Mouse (Mus musculus) heart, embryonic 16.5 days (tissue): Measurements from ENCODE around the gene Cct7. TPM values are rescaled to one million over a fixed set of nuclear protein-coding genes. Genes with fewer than 3 reads are reported as not detected.

Experiments used
- ATAC-seq: fragments of 200-750 bp; cut with Nextera tagmentation; replicated peaks from 2 replicates; pipeline ENCODE4 v1.8.0; 2017; ENCODE audit warnings: moderate number of reproducible peaks; ENCODE audit not compliant: insufficient read depth, low FRiP score; ENCODE audit errors: extremely low read depth
- H3K27ac ChIP-seq: fragments of 300-500 bp; sonication (generic); 2 replicates; pipeline ENCODE4 v1.5.1; 2014; ENCODE audit warnings: mild to moderate bottlenecking, low read length, control low read depth, moderate library complexity
- H3K27me3 ChIP-seq: fragments of 300-500 bp; sonication (generic); 2 replicates; pipeline ENCODE4 v1.6.1; 2014; ENCODE audit warnings: low read length, mixed read lengths; ENCODE audit not compliant: control insufficient read depth, insufficient read depth
- H3K36me3 ChIP-seq: fragments of 300-500 bp; sonication (generic); 2 replicates; pipeline ENCODE4 v1.6.1; 2014; ENCODE audit not compliant: control insufficient read depth, insufficient read depth
- H3K4me1 ChIP-seq: fragments of 300-500 bp; sonication (generic); 2 replicates; pipeline ENCODE4 v1.6.1; 2014; ENCODE audit warnings: low read length, mixed read lengths; ENCODE audit not compliant: control insufficient read depth, insufficient read depth
- H3K4me2 ChIP-seq: fragments of 300-500 bp; sonication (generic); 2 replicates; pipeline ENCODE4 v1.6.1; 2014; ENCODE audit warnings: low read depth, mild to moderate bottlenecking, control low read depth, low read length
- H3K4me3 ChIP-seq: fragments of 300-500 bp; sonication (generic); 2 replicates; pipeline ENCODE4 v1.5.1; 2014; ENCODE audit warnings: mild to moderate bottlenecking, control low read depth, low read length
- H3K9ac ChIP-seq: fragments of 300-500 bp; sonication (generic); 2 replicates; pipeline ENCODE4 v1.6.1; 2014; ENCODE audit warnings: low read length, control low read depth
- H3K9me3 ChIP-seq: fragments of 300-500 bp; sonication (generic); replicated peaks from 2 replicates; pipeline ENCODE4 v1.6.1; 2016; ENCODE audit warnings: low read length; ENCODE audit not compliant: control insufficient read depth
- WGBS: fragments of 180-500 bp; shearing (Covaris S2); extraction: QIAGEN DNeasy Blood & Tissue Kit; methylation state at CpG from one replicate; pipeline ENCODE4 v1.1.7; 2014; 5-methylcytosine and 5-hydroxymethylcytosine counted together
- polyA plus RNA-seq: library from polyadenylated mRNA; unstranded; fragments of >200 nt; fragmentation: Nextera tagmentation; extraction: Ambion mirVana; gene quantifications from 2 replicates; pipeline ENCODE4 v1.2.1, GENCODE M21; 2015

Cct7 gene
- polyA plus RNA-seq, 1 experiment from 2014 or later = 381 TPM

- no peaks in the 10 kb centered on the region for H3K4me1 ChIP-seq
- H3K9me3 ChIP-seq = no peaks in the 10 kb centered on the region
- 50% methylated on average over 8 of the region's 8 CpGs for WGBS
- H3K4me3 ChIP-seq = no peak overlapping the region
- no peak overlapping the region for H3K4me2 ChIP-seq
- H3K36me3 ChIP-seq = peaks cover 23% of the 10 kb centered on the region
- no peak overlapping the region for H3K9ac ChIP-seq
- no peak for ATAC-seq
- H3K27ac ChIP-seq = no peak overlapping the region
- H3K27me3 ChIP-seq = peaks cover 5% of the 10 kb centered on the region; the same call in 1 of the 2 replicates
Measured at GRCm38 (mm10) chr6:85471962-85472361, 20.6 kb downstream of the Cct7 start.

GRCm38 (mm10) chr6:85472542-85472941 lies 21.2 kb downstream of the Cct7 start:
- Histone ChIP-seq H3K27me3 (peaks cover 7% of the 10 kb centered on the region), H3K27ac (no peak overlapping the region), H3K9ac (no peak overlapping the region), H3K36me3 (peaks cover 17% of the 10 kb centered on the region), H3K4me1 (no peaks in the 10 kb centered on the region), H3K4me2 (no peak overlapping the region), H3K9me3 (no peaks in the 10 kb centered on the region), H3K4me3 (no peak overlapping the region)
- WGBS = 44% methylated on average over 5 of the region's 5 CpGs
- no peak for ATAC-seq

- no peak for ATAC-seq
- Histone ChIP-seq H3K9ac (no peak overlapping the region), H3K4me2 (no peak overlapping the region), H3K4me1 (no peaks in the 10 kb centered on the region), H3K27me3 (peaks cover 21% of the 10 kb centered on the region), H3K27ac (no peak overlapping the region), H3K36me3 (no peaks in the 10 kb centered on the region), H3K4me3 (no peak overlapping the region), H3K9me3 (no peaks in the 10 kb centered on the region)
- WGBS = 79% methylated on average over 3 of the region's 3 CpGs
Measured at GRCm38 (mm10) chr6:85475581-85475980, 24.3 kb downstream of the Cct7 start.

GRCm38 (mm10) chr6:85477366-85477917 lies 26.1 kb downstream of the Cct7 start:
- WGBS = 27% methylated on average over 10 of the region's 10 CpGs
- H3K27me3 ChIP-seq = peaks cover 34% of the 10 kb centered on the region
- H3K4me1 ChIP-seq = no peaks in the 10 kb centered on the region
- H3K9me3 ChIP-seq = no peaks in the 10 kb centered on the region; the same call in 1 of the 2 replicates
- H3K4me3 ChIP-seq = no peak overlapping the region
- H3K27ac ChIP-seq = no peak overlapping the region
- no peak for ATAC-seq
- no peak overlapping the region for H3K9ac ChIP-seq
- no peak overlapping the region for H3K4me2 ChIP-seq
- H3K36me3 ChIP-seq = no peaks in the 10 kb centered on the region

DNA sequence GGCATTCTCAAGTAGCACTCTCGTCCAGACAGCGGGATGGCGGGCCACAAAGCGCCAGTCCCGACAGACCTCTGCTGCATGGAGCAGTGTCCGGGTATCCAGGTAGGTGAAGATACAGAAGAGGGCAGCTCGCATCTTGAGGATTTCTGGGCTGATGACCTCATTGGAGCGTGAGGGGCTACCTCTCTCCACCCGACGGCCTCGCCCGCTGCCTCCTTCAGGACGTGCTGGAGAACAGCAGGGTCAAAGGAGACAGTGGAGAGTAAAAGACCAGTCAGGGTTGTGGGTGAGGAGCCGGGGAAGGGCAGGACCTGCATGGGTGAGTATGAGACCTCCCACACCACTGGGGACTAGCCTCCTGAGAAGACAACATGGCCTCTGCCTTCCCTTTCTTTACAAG lies 27.1 kb downstream of the Cct7 start:
- no peak overlapping the region for H3K4me2 ChIP-seq
- H3K27ac ChIP-seq = no peak overlapping the region
- H3K4me3 ChIP-seq = no peak overlapping the region
- no peaks in the 10 kb centered on the region for H3K4me1 ChIP-seq
- H3K36me3 ChIP-seq = no peaks in the 10 kb centered on the region
- WGBS = 36% methylated on average over 14 of the region's 14 CpGs
- H3K27me3 ChIP-seq = peaks cover 39% of the 10 kb centered on the region
- H3K9me3 ChIP-seq = no peaks in the 10 kb centered on the region; the same call in 1 of the 2 replicates
- H3K9ac ChIP-seq = no peak overlapping the region
- ATAC-seq = no peak

GRCm38 (mm10) chr6:85479979-85480378 lies 28.7 kb downstream of the Cct7 start:
- H3K9me3 ChIP-seq = no peaks in the 10 kb centered on the region; the same call in 1 of the 2 replicates
- H3K36me3 ChIP-seq = no peaks in the 10 kb centered on the region
- ATAC-seq = no peak
- H3K9ac ChIP-seq = no peak overlapping the region
- H3K27ac ChIP-seq = no peak overlapping the region
- WGBS = 72% methylated on average over 5 of the region's 5 CpGs
- H3K4me1 ChIP-seq = peaks cover 7% of the 10 kb centered on the region; the same call in 1 of the 2 replicates
- H3K4me2 ChIP-seq = no peak overlapping the region
- H3K4me3 ChIP-seq = no peak overlapping the region
- peaks cover 53% of the 10 kb centered on the region for H3K27me3 ChIP-seq

DNA sequence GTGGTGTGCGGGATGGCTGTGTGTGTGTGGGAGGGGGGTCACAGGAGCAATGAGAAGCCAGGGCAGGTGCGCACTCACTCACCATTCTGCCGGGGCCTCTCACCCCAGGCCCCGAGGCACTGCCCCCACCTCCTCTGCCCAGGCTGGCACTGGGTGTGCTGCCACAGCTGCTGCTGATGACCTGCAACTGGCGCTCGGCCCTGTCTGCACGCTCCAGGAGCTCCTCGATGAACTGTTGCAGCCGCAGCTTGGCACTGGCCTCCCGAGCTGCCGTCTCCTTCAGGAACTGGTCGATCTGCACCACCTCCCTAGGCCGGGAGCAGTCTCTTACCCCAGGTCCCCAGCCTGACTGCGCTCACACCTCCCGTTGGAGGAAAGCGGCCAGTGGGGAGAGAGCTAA lies 29.4 kb downstream of the Cct7 start:
- Histone ChIP-seq H3K4me2 (no peak overlapping the region), H3K27me3 (peaks cover 60% of the 10 kb centered on the region), H3K36me3 (no peaks in the 10 kb centered on the region), H3K27ac (no peak overlapping the region), H3K4me3 (no peak overlapping the region), H3K9me3 (no peaks in the 10 kb centered on the region; the same call in 1 of the 2 replicates), H3K4me1 (peaks cover 7% of the 10 kb centered on the region; the same call in 1 of the 2 replicates), H3K9ac (no peak overlapping the region)
- WGBS = 65% methylated on average over 16 of the region's 16 CpGs
- no peak for ATAC-seq

DNA sequence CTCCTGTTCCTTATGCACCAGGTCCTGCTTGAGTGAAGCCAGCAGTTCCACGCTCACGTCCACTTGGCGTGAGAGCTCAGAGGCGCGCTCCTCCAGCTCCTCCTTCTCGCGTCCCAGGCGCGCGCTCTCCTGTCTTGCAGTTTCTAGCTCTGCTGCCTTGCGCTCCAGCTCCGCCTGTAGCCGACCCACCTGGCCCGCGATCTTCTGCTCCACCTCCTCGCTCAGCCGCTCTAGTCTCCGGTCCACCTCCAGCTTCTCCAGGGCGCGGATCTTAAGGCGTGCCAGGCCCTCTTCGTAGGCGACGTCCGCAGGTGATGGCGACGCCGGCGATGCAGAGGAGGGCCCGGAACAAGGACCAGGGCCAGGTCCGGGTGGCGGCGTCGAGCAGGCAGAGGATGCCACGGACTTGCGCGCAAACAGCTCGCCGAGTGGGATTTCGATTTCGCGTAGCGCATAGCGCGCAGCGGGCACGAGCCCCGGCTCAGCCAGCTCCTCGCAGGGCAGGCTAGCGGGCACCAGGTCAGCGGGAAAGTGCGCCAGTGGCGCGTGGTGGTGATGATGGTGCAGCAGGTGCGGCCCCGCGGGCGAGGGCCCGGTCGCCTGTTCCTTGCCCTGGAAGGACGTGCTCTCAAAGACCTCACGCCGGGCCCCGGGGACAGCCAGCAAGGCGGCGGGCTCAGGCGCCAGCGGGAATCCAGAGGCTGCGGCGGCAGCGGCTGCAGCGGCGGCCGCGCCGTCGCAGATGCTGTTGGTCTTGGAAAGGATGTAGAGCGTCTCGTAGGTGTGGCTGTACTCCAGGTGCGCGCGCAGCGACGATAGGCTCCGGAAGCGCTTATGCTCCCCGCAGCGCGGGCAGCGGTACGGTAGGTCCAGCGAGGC lies 32.8 kb downstream of the Cct7 start:
- peak overlapping the region; percentile 28 for H3K4me3 ChIP-seq
- ATAC-seq = no peak
- no peaks in the 10 kb centered on the region; the same call in 1 of the 2 replicates for H3K9me3 ChIP-seq
- H3K4me2 ChIP-seq = peak overlapping the region; percentile 39
- H3K27me3 ChIP-seq = peaks cover 57% of the 10 kb centered on the region
- H3K4me1 ChIP-seq = peaks cover 7% of the 10 kb centered on the region; the same call in 1 of the 2 replicates
- 3% methylated on average over 90 of the region's 92 CpGs for WGBS
- no peaks in the 10 kb centered on the region for H3K36me3 ChIP-seq
- no peak overlapping the region for H3K27ac ChIP-seq
- no peak overlapping the region for H3K9ac ChIP-seq

DNA sequence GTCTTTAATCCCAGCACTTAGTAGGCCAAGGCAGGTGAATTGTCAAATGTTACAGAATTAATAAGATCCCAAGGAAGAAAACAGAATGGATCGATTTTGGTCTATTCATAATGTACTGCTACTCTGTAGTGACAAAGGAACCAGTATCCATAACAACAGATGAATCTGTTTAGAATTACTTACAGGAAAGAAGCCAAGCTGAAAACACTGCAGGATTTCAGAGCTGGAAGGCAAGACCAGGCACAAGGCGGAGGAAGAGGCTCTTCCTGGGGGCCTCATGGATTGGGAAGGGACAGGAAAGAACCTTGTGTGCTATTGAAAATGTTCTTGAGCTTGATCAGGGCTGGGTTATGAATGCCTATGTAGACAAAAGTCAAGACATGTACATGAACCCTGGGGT lies 34.4 kb downstream of the Cct7 start:
- H3K9ac ChIP-seq = no peak overlapping the region
- no peaks in the 10 kb centered on the region for H3K36me3 ChIP-seq
- peaks cover 7% of the 10 kb centered on the region; the same call in 1 of the 2 replicates for H3K4me1 ChIP-seq
- 67% methylated on average over 2 of the region's 2 CpGs for WGBS
- ATAC-seq = no peak
- no peak overlapping the region for H3K4me3 ChIP-seq
- H3K9me3 ChIP-seq = no peaks in the 10 kb centered on the region; the same call in 1 of the 2 replicates
- H3K4me2 ChIP-seq = no peak overlapping the region
- H3K27ac ChIP-seq = no peak overlapping the region
- peaks cover 53% of the 10 kb centered on the region for H3K27me3 ChIP-seq
